Mouse (Mus musculus) neural tube, embryonic 14.5 days (tissue): ENCODE data around the gene Nicn1. TPM values are rescaled to one million over a fixed set of nuclear protein-coding genes. Genes with fewer than 3 reads are reported as not detected.

Experiments used
- ATAC-seq: fragments of 200-750 bp; cut with Nextera tagmentation; 2 replicates; pipeline ENCODE4 v1.8.0; 2017; ENCODE audit warnings: low read depth, mild to moderate bottlenecking, moderate TSS enrichment, moderate library complexity
- H3K27ac ChIP-seq: fragments of 300-500 bp; sonication (generic); 2 replicates; pipeline ENCODE4 v1.5.1; 2014; ENCODE audit warnings: low read depth, mild to moderate bottlenecking, control low read depth, low read length, moderate library complexity, mixed read lengths
- H3K27me3 ChIP-seq: fragments of 300-500 bp; sonication (generic); 2 replicates; pipeline ENCODE4 v1.6.1; 2014; ENCODE audit warnings: low read length; ENCODE audit not compliant: control insufficient read depth, insufficient read depth
- H3K36me3 ChIP-seq: fragments of 300-500 bp; sonication (generic); 2 replicates; pipeline ENCODE4 v1.6.1; 2014; ENCODE audit warnings: low read length, mixed read lengths; ENCODE audit not compliant: control insufficient read depth, insufficient read depth
- H3K4me1 ChIP-seq: fragments of 300-500 bp; sonication (generic); 2 replicates; pipeline ENCODE4 v1.6.1; 2014; ENCODE audit warnings: low read length; ENCODE audit not compliant: control insufficient read depth, insufficient read depth
- H3K4me2 ChIP-seq: fragments of 300-500 bp; sonication (generic); 2 replicates; pipeline ENCODE4 v1.6.1; 2014; ENCODE audit warnings: mild to moderate bottlenecking, low read depth, low read length, control low read depth
- H3K4me3 ChIP-seq: fragments of 300-500 bp; sonication (generic); 2 replicates; pipeline ENCODE4 v1.5.1; 2014; ENCODE audit warnings: low read depth, low read length, control low read depth, mixed read lengths
- H3K9ac ChIP-seq: fragments of 300-500 bp; sonication (generic); replicated peaks from 2 replicates; pipeline ENCODE4 v1.6.1; 2014; ENCODE audit warnings: low read depth, mild to moderate bottlenecking, control low read depth, low read length, mixed read lengths
- H3K9me3 ChIP-seq: fragments of 300-500 bp; sonication (generic); 2 replicates; pipeline ENCODE4 v1.6.1; 2016; ENCODE audit warnings: low read length; ENCODE audit not compliant: control insufficient read depth
- WGBS: fragments of 180-500 bp; shearing (Covaris S2); extraction: QIAGEN DNeasy Blood & Tissue Kit; methylation state at CpG from one replicate; pipeline ENCODE4 v1.1.7; 2014; 5-methylcytosine and 5-hydroxymethylcytosine counted together
- polyA plus RNA-seq: library from polyadenylated mRNA; unstranded; fragments of >200 nt; fragmentation: Nextera tagmentation; extraction: Ambion mirVana; gene quantifications from 2 replicates; pipeline ENCODE4 v1.2.1, GENCODE M21; 2014

The Nicn1 gene
- 130 and 165 TPM in 2 replicates for polyA plus RNA-seq

GRCm38 (mm10) chr9:108290016-108290750 lies at the start of gene Nicn1:
Gene Nicn1 (plus strand): TSS chr9:108290429.
- under 1% methylated on average over 32 of the region's 32 CpGs for WGBS
- peak within 1 kb of the TSS; percentile 76 for H3K9ac ChIP-seq
- H3K9me3 ChIP-seq, result no peaks in the 10 kb centered on the region
- H3K4me3 ChIP-seq, result peak within 1 kb of the TSS; percentile 52
- peaks cover 13% of the 10 kb centered on the region; the same call in 1 of the 2 replicates for H3K36me3 ChIP-seq
- H3K4me2 ChIP-seq, result peak within 1 kb of the TSS; percentile 52
- peaks cover 8% of the 10 kb centered on the region; the same call in 1 of the 2 replicates for H3K4me1 ChIP-seq
- ATAC-seq, result peak; percentile 96
- peak within 1 kb of the TSS; percentile 91 for H3K27ac ChIP-seq
- H3K27me3 ChIP-seq, result no peaks in the 10 kb centered on the region

GRCm38 (mm10) chr9:108244540-108244939 lies 45.7 kb upstream of the Nicn1 start:
- H3K9me3 ChIP-seq, result no peaks in the 10 kb centered on the region
- 95% methylated on average over 3 of the region's 3 CpGs for WGBS
- H3K27me3 ChIP-seq, result no peaks in the 10 kb centered on the region
- H3K9ac ChIP-seq, result no peak overlapping the region
- no peak overlapping the region for H3K4me3 ChIP-seq
- no peak for ATAC-seq
- 0 out of 2 replicates have a peak, but pooled peaks cover 4% of the 10 kb centered on the region for H3K36me3 ChIP-seq
- H3K27ac ChIP-seq, result no peak overlapping the region
- H3K4me2 ChIP-seq, result no peak overlapping the region
- no peaks in the 10 kb centered on the region for H3K4me1 ChIP-seq

DNA sequence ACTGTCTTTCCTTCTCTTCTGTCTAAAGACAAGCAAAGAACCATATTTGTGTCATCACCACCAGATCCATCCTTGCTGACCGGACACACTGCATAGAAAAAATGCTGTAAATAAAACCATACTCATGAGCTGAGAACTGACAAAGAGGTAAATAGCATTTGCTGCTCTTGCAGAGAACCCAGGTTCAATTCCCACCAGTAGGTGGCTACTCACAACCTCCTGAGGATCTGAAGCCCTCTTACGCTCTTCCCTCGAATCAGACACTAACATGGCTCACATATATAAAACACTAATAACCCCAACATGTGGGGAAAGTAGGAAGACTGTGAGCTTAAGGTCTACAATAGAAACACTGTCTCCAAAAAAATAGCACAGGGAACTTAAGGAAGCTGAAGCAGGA lies 45.2 kb upstream of the Nicn1 start:
- Histone ChIP-seq H3K27me3 (no peaks in the 10 kb centered on the region), H3K4me2 (no peak overlapping the region), H3K36me3 (0 out of 2 replicates have a peak, but pooled peaks cover 4% of the 10 kb centered on the region), H3K4me1 (no peaks in the 10 kb centered on the region), H3K9ac (no peak overlapping the region), H3K4me3 (no peak overlapping the region), H3K27ac (no peak overlapping the region), H3K9me3 (no peaks in the 10 kb centered on the region)
- 86% methylated on average over 3 of the region's 3 CpGs for WGBS
- ATAC-seq, result no peak

- H3K36me3 ChIP-seq, result peaks cover 21% of the 10 kb centered on the region
- H3K9me3 ChIP-seq, result no peaks in the 10 kb centered on the region
- no peak overlapping the region for H3K4me2 ChIP-seq
- no peak overlapping the region for H3K9ac ChIP-seq
- H3K27ac ChIP-seq, result no peak overlapping the region
- 48% methylated on average over 5 of the region's 5 CpGs for WGBS
- ATAC-seq, result no peak
- no peaks in the 10 kb centered on the region for H3K27me3 ChIP-seq
- no peak overlapping the region for H3K4me3 ChIP-seq
- H3K4me1 ChIP-seq, result no peaks in the 10 kb centered on the region
Observed at GRCm38 (mm10) chr9:108248957-108249356, 41.3 kb upstream of the Nicn1 start.

GRCm38 (mm10) chr9:108251877-108252276 lies 38.4 kb upstream of the Nicn1 start:
- Histone ChIP-seq H3K4me3 (no peak overlapping the region), H3K9me3 (no peaks in the 10 kb centered on the region), H3K4me2 (no peak overlapping the region), H3K27ac (no peak overlapping the region), H3K9ac (no peak overlapping the region), H3K27me3 (no peaks in the 10 kb centered on the region), H3K36me3 (peaks cover 21% of the 10 kb centered on the region), H3K4me1 (no peaks in the 10 kb centered on the region)
- WGBS, result 98% methylated on average over 6 of the region's 6 CpGs
- no peak for ATAC-seq

GRCm38 (mm10) chr9:108252766-108253165 lies 37.5 kb upstream of the Nicn1 start:
- Histone ChIP-seq H3K4me1 (no peaks in the 10 kb centered on the region), H3K9me3 (no peaks in the 10 kb centered on the region), H3K27ac (no peak overlapping the region), H3K9ac (no peak overlapping the region), H3K4me2 (no peak overlapping the region), H3K27me3 (no peaks in the 10 kb centered on the region), H3K4me3 (no peak overlapping the region), H3K36me3 (peaks cover 21% of the 10 kb centered on the region)
- WGBS, result 98% methylated on average over 7 of the region's 7 CpGs
- no peak for ATAC-seq

DNA sequence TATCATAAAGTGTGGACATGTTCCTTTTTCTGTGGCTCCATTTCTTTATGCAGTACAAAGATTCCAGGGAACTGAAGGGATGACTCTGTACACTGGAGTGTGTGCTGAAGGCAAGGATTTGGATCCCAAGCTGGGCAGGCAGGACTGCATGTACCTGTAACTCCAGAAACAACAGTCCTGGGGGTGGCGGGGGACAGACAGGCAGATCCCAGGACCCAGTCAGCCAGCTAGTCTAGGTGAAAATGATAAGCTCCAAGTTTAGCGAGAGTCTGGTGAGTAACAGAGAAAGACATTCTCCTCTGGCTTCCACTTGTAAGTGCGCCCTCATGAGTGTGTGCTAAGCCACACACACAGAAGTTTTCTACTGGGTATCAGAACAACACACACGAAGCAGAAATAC lies 29.7 kb upstream of the Nicn1 start:
- 89% methylated on average over 4 of the region's 4 CpGs for WGBS
- Histone ChIP-seq H3K4me1 (peaks cover 19% of the 10 kb centered on the region), H3K27me3 (no peaks in the 10 kb centered on the region), H3K4me3 (no peak overlapping the region), H3K9ac (no peak overlapping the region), H3K27ac (no peak overlapping the region), H3K36me3 (no peaks in the 10 kb centered on the region), H3K9me3 (no peaks in the 10 kb centered on the region), H3K4me2 (no peak overlapping the region)
- no peak for ATAC-seq

DNA sequence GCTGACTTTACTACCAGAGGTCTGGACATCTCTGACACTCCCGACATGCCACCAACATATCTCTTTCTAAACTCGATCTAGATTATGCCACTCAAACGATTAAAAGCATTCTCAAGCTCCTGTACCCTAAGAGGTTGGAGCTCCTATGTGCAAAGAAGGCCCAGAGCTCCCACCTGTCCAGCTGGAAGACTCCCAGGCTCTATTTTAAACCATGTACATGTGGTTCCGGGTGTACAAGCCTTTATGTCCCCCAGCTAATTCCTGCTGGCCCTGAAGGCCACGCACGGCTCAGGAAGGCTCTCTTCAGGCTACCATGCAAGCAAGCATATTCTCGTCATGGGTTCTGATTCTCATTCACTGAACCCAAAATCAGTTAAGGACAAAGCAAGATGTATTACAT lies 28.4 kb upstream of the Nicn1 start:
- ATAC-seq, result no peak
- Histone ChIP-seq H3K9me3 (no peaks in the 10 kb centered on the region), H3K9ac (no peak overlapping the region), H3K4me1 (peaks cover 19% of the 10 kb centered on the region), H3K4me2 (peak overlapping the region; percentile 53; the same call in 1 of the 2 replicates), H3K27me3 (no peaks in the 10 kb centered on the region), H3K36me3 (no peaks in the 10 kb centered on the region), H3K4me3 (peak overlapping the region; percentile 93; the same call in 1 of the 2 replicates), H3K27ac (no peak overlapping the region)
- 74% methylated on average over 7 of the region's 7 CpGs for WGBS

- H3K4me1 ChIP-seq, result peaks cover 19% of the 10 kb centered on the region
- peak overlapping the region; percentile 53 for H3K4me2 ChIP-seq
- H3K36me3 ChIP-seq, result no peaks in the 10 kb centered on the region
- H3K4me3 ChIP-seq, result peak overlapping the region; percentile 93
- peak overlapping the region; percentile 87 for H3K27ac ChIP-seq
- ATAC-seq, result no peak
- no peaks in the 10 kb centered on the region for H3K27me3 ChIP-seq
- H3K9me3 ChIP-seq, result no peaks in the 10 kb centered on the region
- peak overlapping the region; percentile 84 for H3K9ac ChIP-seq
- WGBS, result 43% methylated on average over 11 of the region's 11 CpGs
Observed at GRCm38 (mm10) chr9:108262494-108263049, 27.7 kb upstream of the Nicn1 start.
